Mouse (Mus musculus) CD4-positive, CD25-positive, alpha-beta regulatory T cell, adult 4 months (primary cell): ENCODE measurements around the gene Gm28372. TPM values are rescaled to one million over a fixed set of nuclear protein-coding genes. Genes with fewer than 3 reads are reported as not detected.

ENCODE experiments used
- ATAC-seq: one replicate; pipeline ENCODE4 v1.8.0; 2017
- polyA plus RNA-seq, 2 experiments: library from polyadenylated mRNA; unstranded; fragments of 100-300 nt; shearing (Covaris generic); gene quantifications; one replicate each; pipeline ENCODE4 v1.2.1; 2017

The Gm28372 gene
- polyA plus RNA-seq, 2 experiments from 2014 or later, result not detected

DNA sequence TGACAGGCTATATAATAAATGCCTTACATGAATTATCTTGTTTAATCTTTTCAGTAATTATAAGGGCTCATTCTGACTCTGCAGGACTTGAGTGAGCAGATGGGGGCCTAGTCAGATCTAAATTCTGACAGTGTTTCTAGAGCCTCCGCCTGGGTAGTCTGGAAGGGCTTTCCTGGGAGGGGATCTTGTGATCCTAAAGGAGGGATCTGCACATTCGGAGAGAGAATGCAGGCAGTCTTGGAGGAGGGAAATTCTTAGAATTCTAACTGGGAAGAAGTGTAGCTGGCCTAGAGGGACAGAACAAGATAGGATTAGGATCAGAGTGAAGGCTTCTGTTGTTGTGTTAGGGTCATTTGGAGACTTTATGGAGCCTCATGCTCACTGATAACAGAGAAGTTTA is 47.2 kb downstream of the Gm28372 start:
- ATAC-seq, result no peak

DNA sequence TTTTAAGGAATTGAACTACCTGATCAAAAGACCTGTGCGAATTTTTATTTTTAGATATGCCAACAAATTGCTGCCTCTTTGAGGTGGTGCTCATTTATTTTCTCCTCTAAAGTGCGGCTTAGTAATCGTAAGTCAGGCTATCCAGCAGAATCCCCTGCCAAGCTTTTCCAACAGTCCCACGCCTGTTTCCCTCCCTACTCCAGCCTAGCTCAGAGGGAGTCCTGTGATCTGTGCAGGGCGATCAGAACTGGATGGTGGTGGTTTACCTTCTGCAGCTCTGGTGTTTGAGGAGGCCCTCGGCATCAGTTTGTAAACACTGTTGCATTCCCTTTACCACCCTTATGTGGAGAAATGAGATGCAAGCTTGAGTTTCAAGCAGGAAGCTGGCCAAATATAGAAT is 48.4 kb downstream of the Gm28372 start:
- ATAC-seq, result no peak

DNA sequence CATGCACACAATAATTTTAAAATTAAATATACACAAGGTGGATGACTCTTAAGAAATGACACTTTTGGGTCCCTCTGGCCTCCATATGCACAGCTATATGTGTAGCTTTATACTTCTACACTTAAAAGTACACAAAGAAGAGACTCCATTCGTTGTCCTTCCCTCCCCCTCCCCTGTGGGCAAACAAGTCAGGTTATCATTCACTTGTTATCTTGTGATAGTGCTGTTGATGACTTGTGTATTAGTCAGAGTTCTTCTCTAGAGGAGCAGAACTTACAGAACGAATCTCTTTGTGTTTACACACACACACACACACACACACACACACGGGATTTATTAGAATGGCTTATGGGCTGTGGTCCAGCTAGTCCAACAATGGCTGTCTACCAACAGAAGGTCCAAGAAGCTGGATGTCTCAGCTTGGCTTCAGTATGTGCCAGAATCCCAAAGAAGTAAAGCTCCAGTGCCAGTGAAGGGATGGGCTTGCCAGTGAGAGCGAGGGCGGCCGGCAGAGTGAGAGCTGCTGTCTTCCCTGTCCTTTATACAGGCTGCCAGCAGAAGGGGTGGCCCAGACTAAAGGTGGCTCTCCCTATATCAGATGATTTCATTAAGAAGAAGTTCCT is 49.8 kb downstream of the Gm28372 start:
- no peak for ATAC-seq

Other genes starting within 250 kb of the Gm28372 start
- gene Snrpb, start 225.8 kb upstream of the Gm28372 start, polyA plus RNA-seq, result 100 to 1,000 TPM; 292 to 325 TPM
- gene Tmc2, start 210.0 kb upstream of the Gm28372 start, polyA plus RNA-seq, result not detected
- 100 to 1,000 TPM; 390 to 407 TPM for gene Nop56, start 130.8 kb upstream of the Gm28372 start, polyA plus RNA-seq
- gene Idh3b, start 120.7 kb upstream of the Gm28372 start, polyA plus RNA-seq, result 100 to 1,000 TPM; 142 to 200 TPM
- gene Ebf4, start 110.1 kb upstream of the Gm28372 start, polyA plus RNA-seq, result not detected
- under 1 TPM in 1 of 2 experiments, not detected in 1; 0.48 TPM for gene Cpxm1, start 7.7 kb upstream of the Gm28372 start, polyA plus RNA-seq
- not detected for gene 1700020A23Rik, start within 50 bp of the Gm28372 start, polyA plus RNA-seq
- gene Tmem239, start 1.2 kb downstream of the Gm28372 start, polyA plus RNA-seq, result not detected
- gene Vps16, start 19.1 kb downstream of the Gm28372 start, polyA plus RNA-seq, result 100 to 1,000 TPM; 243 to 271 TPM
- gene Pced1a, start 19.5 kb downstream of the Gm28372 start, polyA plus RNA-seq, result 10 to 100 TPM; 10.1 to 17.8 TPM
- gene Ptpra, start 45.0 kb downstream of the Gm28372 start, polyA plus RNA-seq, result 10 to 100 TPM; 62.5 to 63.1 TPM
- 10 to 100 TPM; 22.9 to 28.7 TPM for gene Mrps26, start 158.5 kb downstream of the Gm28372 start, polyA plus RNA-seq
- not detected for gene Oxt, start 170.9 kb downstream of the Gm28372 start, polyA plus RNA-seq
- gene Avp, start 177.3 kb downstream of the Gm28372 start, polyA plus RNA-seq, result not detected
- gene Fastkd5, start 224.8 kb downstream of the Gm28372 start, polyA plus RNA-seq, result 10 to 100 TPM; 12.0 to 12.5 TPM
- gene Ubox5, start 224.8 kb downstream of the Gm28372 start, polyA plus RNA-seq, result 10 to 100 TPM in 1 of 2 experiments, 1 to 10 TPM in 1; 8.4 to 14.8 TPM
- gene Lzts3, start 237.6 kb downstream of the Gm28372 start, polyA plus RNA-seq, result under 1 TPM; 0.15 to 0.35 TPM